Mouse (Mus musculus) T-helper 1 cell (primary cell): Measurements from ENCODE around the gene Gm12169.

Experiments used
- in situ Hi-C: fragments of 300-600 bp; cut with MboI, MseI; formaldehyde crosslinking; loops from one replicate; pipeline ENCODE4 v1.15.1; 2025; ENCODE audit warnings: high pct_unique_total_duplicates

Gm12169 gene

DNA sequence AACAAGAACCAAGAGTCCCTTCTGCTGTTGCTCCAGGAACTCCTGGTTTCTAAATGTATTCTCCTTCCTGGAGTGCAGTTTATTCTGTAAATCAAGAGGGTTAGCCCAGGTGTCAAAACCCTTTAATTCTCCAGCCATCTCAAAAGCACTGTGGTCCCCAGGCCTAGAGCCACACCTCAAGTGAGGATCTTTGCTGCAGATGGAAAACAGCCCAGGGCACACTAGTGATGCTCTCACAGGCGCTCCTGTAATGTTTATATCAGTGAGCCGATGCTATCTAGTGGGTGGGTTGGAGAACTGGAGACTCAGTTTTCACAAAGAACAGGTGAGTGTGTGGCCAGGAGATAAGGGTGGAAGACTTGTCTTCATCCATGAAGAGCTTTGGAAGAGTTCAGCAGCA is at the start of gene Gm12169:
Gm12169 (plus strand) TSS at position 301 of the 400 bp plus-strand sequence.
- in situ Hi-C loops: loop anchor here (5.0 kb wide), 3 partner anchors 37 to 193 kb away; no protein-coding TSS in a partner anchor

- in situ Hi-C loops: no loop called here
Measured at GRCm38 (mm10) chr11:46474220-46474619, 49.8 kb upstream of the Gm12169 start.

DNA sequence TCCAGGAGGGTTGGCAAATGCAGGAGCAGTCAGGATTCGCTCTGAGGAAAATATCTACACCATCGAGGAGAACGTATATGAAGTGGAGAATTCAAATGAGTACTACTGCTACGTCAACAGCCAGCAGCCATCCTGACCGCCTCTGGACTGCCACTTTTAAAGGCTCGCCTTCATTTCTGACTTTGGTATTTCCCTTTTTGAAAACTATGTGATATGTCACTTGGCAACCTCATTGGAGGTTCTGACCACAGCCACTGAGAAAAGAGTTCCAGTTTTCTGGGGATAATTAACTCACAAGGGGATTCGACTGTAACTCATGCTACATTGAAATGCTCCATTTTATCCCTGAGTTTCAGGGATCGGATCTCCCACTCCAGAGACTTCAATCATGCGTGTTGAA is 44.7 kb upstream of the Gm12169 start:
- in situ Hi-C loops: no loop called here

GRCm38 (mm10) chr11:46480517-46480916 is 43.5 kb upstream of the Gm12169 start:
- in situ Hi-C loops: no loop called here

DNA sequence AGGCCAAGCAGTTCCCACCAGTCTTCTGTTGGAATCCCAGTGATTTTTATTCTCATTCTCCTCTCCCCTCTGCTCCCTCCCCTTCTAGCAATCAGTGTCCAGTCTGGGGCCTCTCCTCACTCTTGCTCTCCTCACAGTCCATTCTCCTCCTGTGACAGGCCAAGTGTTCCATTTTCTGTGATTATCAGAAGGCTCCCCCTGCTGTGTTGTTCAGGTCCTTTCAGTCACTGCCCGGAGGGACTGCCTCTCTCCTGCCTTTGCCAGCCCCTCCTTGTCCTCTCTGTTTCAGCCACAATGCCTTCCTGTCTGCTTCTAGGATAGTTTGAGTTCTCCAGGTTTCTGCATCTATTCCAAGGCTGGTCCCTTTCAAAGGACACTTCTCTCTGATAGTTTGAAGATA is 35.8 kb upstream of the Gm12169 start:
- in situ Hi-C loops: loop anchor here (5.0 kb wide), 1 partner anchor 34 kb away; the partner anchor contains the start of gene Gm12169

- in situ Hi-C loops: loop anchor here (5.0 kb wide), 1 partner anchor 34 kb away; the partner anchor contains the start of gene Gm12169
Measured at GRCm38 (mm10) chr11:46488650-46489049, 35.4 kb upstream of the Gm12169 start.

- in situ Hi-C loops: loop anchor here (5.0 to 10.0 kb wide), 2 partner anchors 45 to 1912 kb away; no protein-coding TSS in a partner anchor
Measured at GRCm38 (mm10) chr11:46507146-46507545, 16.9 kb upstream of the Gm12169 start.

DNA sequence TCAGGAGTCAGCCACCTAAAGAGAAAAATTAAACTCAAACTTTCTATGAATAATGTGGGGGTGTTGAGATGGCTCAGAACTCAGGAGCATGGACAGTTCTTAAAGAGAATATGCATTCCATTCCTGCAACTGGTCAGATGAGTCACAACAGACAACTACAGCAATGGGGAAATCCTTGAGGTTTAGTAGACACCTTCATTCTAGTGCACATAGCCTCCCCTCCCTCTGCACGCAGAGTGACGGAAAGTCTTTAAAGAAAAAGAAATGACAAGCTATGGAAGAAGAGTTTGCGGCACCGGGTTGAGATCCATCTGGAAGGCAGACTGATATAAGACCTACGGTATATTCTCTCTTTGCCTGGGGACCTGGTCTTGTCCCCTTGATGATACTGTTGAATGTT is 14.1 kb upstream of the Gm12169 start:
- in situ Hi-C loops: loop anchor here (5.0 to 10.0 kb wide), 2 partner anchors 48 to 1915 kb away; no protein-coding TSS in a partner anchor

DNA sequence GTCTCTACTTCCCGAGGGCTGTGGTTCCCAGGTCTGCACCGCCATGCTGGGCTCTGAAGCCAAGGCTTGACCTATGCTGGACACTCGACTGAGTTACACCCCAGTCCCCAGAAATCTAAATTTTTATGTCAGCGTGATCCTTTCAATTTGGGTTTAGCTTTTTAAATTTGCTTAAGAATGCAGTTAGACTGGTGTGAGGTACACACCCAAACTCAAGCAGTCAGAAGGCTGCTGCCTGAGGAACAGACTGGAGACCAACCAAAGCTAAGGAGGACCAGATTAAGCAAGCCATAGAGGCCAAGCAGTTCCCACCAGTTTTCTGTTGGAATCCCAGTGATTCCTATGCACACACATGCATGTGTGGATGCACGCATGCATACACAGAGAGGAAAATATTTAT is 2.7 kb upstream of the Gm12169 start:
- in situ Hi-C loops: loop anchor here (5.0 kb wide), 3 partner anchors 34 to 196 kb away; no protein-coding TSS in a partner anchor

DNA sequence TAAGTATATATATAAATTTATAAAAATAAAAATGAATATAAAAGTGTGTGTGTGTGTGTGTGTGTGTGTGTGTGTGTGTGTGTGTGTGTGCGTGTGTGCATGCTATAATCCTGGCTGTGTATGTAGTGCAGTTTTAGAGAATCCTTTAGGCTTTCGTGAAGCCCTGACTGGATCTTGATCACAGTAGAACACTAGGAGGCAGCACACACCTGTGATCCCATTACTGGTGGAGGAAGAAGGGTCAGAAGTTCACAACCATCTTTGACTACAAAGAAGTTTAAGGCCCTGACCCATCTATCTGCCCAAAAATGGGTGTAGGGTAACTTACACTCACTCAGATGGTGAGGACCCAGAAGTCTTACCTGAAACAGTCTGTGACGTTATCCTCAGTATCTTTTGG is 1.3 kb upstream of the Gm12169 start:
- in situ Hi-C loops: loop anchor here (5.0 kb wide), 3 partner anchors 35 to 195 kb away; no protein-coding TSS in a partner anchor

- in situ Hi-C loops: no loop called here
Measured at GRCm38 (mm10) chr11:46530149-46530548, 6.1 kb downstream of the Gm12169 start.

GRCm38 (mm10) chr11:46536978-46537377 is 13.0 kb downstream of the Gm12169 start:
- in situ Hi-C loops: no loop called here

GRCm38 (mm10) chr11:46543530-46543929 is 19.5 kb downstream of the Gm12169 start:
- in situ Hi-C loops: no loop called here

DNA sequence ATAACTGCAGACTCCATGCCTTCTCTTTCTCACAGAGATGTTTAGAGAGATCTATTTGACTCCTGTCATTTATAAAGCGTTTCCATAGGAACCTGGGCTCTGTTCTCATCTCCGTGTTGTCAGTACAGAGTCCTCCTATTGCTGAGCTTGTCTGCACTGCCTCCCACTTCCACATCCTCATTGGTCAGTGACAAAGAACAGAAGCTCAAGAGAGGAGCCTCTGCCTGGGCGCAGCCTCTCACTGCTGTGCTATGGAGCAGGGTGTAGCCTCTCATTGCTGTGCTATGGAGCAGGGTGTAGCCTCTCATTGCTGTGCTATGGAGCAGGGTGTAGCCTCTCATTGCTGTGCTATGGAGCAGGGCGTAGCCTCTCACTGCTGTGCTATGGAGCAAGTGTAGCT is 25.7 kb downstream of the Gm12169 start:
- in situ Hi-C loops: no loop called here

DNA sequence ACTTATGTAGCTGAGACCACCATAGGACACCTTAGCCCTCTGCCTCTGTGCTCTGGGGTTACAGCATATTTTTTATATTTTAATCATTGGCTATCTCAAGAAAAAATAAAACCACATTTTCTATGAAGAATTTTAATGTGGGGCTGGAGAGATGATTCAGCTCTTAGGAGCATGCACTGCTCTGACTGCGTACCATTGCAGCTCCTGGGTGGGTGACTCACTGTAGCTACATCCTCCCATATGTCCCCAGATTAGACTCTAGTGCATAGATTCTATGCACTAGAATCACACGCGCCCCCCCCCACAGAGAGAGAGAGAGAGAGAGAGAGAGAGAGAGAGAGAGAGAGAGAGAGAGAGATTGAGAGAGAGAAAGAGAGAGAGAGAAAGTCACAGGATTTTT is 28.7 kb downstream of the Gm12169 start:
- in situ Hi-C loops: no loop called here

DNA sequence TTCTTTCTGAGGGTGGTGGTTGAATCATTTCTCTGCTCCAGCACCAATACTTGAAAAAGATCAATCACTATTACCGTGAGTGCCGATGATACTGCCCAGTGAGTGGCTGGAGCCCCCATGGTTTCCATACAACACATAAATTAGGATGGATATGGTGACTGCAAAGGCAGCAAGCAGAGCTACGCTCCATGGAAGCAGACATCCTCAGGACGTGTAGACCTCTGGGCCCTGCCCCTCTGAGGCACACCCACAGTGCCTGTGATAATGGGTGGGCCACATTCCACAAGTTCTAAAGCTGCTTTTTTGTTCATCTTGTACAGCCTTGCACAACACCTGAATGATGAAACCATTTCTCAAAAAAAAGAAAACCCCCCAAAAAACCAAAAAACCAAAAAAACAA is 37.1 kb downstream of the Gm12169 start:
- in situ Hi-C loops: no loop called here

DNA sequence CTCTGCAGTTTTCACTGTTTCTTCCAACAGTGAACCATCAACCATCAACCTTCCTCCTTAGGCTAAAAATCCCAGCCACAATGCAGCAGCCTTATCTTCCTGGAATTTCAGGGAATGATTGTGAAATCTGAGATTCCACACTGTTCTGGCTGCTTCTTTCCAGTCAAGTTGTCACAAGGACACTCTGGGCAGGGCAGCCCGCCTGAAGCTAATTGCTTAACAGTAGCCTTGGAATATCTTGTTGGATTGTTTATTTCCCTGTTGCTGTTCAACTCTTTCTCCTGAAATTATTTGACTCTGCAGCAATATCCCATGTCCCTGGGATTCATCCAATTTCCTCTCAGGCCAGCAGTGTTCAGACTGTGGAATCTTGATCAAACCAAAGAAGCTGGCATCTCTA is 40.7 kb downstream of the Gm12169 start:
- in situ Hi-C loops: no loop called here

GRCm38 (mm10) chr11:46565967-46566366 is 42.0 kb downstream of the Gm12169 start:
- in situ Hi-C loops: no loop called here

DNA sequence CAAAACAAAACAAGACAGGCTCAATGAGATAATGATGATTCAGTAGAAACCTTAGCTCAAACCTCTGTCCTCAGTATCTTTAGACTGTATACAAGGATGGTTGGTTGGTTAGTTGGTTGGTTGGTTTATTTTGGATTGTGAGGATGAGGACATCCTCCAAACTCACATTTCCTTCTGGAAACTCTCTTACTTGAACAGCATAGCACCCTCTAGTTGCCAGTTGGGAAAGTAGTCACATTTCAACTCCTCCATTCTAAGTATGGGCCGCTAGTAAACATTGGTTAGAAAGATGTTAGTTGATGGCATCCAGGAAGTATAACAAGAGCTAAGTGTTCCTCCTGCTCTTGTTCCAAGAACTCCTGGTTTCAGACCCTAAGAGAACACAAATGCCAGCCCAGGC is 45.1 kb downstream of the Gm12169 start:
- in situ Hi-C loops: no loop called here

- in situ Hi-C loops: no loop called here
Measured at GRCm38 (mm10) chr11:46571327-46571726, 47.3 kb downstream of the Gm12169 start, which contains the start of gene BC053393. TSS of gene BC053393 (plus strand) at chr11:46571536.

- in situ Hi-C loops: no loop called here
Measured at GRCm38 (mm10) chr11:46578771-46579281, 54.8 kb downstream of the Gm12169 start.

GRCm38 (mm10) chr11:46580428-46580827 is 56.4 kb downstream of the Gm12169 start:
- in situ Hi-C loops: no loop called here

DNA sequence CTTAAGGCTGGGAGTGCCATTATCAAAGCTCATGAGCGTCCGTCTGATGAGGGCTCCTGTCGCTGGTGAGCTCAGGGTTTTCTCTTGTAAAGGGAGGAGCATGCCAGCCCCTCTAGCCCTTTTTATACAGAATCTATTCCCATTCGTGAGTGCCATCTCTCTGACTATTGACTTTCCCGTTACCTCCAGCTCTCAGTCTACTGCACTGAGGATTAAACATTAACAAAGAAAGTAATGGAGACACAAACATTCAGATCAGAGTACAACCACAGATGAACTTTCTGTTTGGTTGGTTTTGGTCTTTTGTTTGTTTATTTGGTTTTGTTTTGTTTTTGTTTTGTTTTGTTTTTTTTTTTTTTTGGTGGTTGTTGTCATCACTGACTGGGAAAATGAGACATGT is 58.7 kb downstream of the Gm12169 start:
- in situ Hi-C loops: no loop called here
